Mouse (Mus musculus) limb, embryonic 11.5 days (tissue): ENCODE data around the gene Nt5dc1. TPM values are rescaled to one million over a fixed set of nuclear protein-coding genes. Genes with fewer than 3 reads are reported as not detected.

Source experiments
- ATAC-seq: fragments of 200-750 bp; cut with Nextera tagmentation; 2 replicates; pipeline ENCODE4 v1.8.0; 2017; ENCODE audit warnings: low read depth; ENCODE audit not compliant: insufficient number of reproducible peaks, low FRiP score, low TSS enrichment
- DNase-seq: peaks from one replicate; pipeline ENCODE4 v3.0.0-alpha.2; 2015; ENCODE audit warnings: low spot score
- H3K27ac ChIP-seq: fragments of 300-500 bp; sonication (generic); replicated peaks from 2 replicates; pipeline ENCODE4 v1.5.1; 2014; ENCODE audit warnings: low read depth, mild to moderate bottlenecking, low read length
- H3K27me3 ChIP-seq: fragments of 300-500 bp; sonication (generic); 2 replicates; pipeline ENCODE4 v1.6.1; 2014; ENCODE audit warnings: mild to moderate bottlenecking, low read length, mixed read lengths; ENCODE audit not compliant: control insufficient read depth, insufficient read depth
- H3K36me3 ChIP-seq: fragments of 300-500 bp; sonication (generic); 2 replicates; pipeline ENCODE4 v1.6.1; 2014; ENCODE audit warnings: mild to moderate bottlenecking, low read length, moderate library complexity, mixed read lengths; ENCODE audit not compliant: control insufficient read depth, insufficient read depth
- H3K4me1 ChIP-seq: fragments of 300-500 bp; sonication (generic); 2 replicates; pipeline ENCODE4 v1.6.1; 2014; ENCODE audit warnings: low read length, mixed read lengths; ENCODE audit not compliant: control insufficient read depth, insufficient read depth
- H3K4me2 ChIP-seq: fragments of 300-500 bp; sonication (generic); 2 replicates; pipeline ENCODE4 v1.6.1; 2014; ENCODE audit warnings: low read depth, mild to moderate bottlenecking, moderate library complexity; ENCODE audit not compliant: severe bottlenecking
- H3K4me3 ChIP-seq: fragments of 300-500 bp; sonication (generic); 2 replicates; pipeline ENCODE4 v1.5.1; 2014; ENCODE audit warnings: low read depth, low read length
- H3K9ac ChIP-seq: fragments of 300-500 bp; sonication (generic); 2 replicates; pipeline ENCODE4 v1.6.1; 2014; ENCODE audit warnings: mild to moderate bottlenecking, low read length
- H3K9me3 ChIP-seq: fragments of 300-500 bp; sonication (generic); 2 replicates; pipeline ENCODE4 v1.6.1; 2016; ENCODE audit warnings: low read length; ENCODE audit not compliant: control insufficient read depth
- WGBS: fragments of 180-500 bp; shearing (Covaris S2); extraction: QIAGEN DNeasy Blood & Tissue Kit; methylation state at CpG from one replicate; pipeline ENCODE4 v1.1.7; 2014; 5-methylcytosine and 5-hydroxymethylcytosine counted together
- polyA plus RNA-seq: library from polyadenylated mRNA; unstranded; fragments of >200 nt; fragmentation: Nextera tagmentation; extraction: Ambion mirVana; gene quantifications from 2 replicates; pipeline ENCODE4 v1.2.1, GENCODE M21; 2014

Gene Nt5dc1
- polyA plus RNA-seq, 1 experiment from 2014 or later, result 7.7 TPM

DNA sequence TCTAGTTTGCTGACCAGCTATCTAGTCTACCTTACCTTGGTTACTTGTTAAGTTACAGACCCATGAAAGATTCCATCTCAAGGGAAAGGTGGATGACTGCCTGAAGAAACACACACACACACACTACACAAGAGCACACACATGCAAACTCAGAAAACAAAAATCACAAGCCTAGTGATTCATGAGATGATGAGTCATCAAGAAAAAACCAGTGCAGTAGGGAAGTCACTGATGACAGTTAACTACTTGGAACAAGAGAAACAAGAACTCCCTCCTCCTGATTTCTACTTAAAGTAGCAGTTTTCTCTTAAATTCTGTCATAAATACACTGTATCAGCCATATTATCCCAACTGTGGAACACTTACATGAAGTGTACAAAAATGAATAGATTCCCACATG lies 111.3 kb downstream of the Nt5dc1 start:
- Histone ChIP-seq H3K4me2 (no peak overlapping the region), H3K4me1 (no peaks in the 10 kb centered on the region), H3K9me3 (no peaks in the 10 kb centered on the region), H3K27ac (no peak overlapping the region), H3K9ac (no peak overlapping the region), H3K36me3 (no peaks in the 10 kb centered on the region), H3K4me3 (no peak overlapping the region), H3K27me3 (no peaks in the 10 kb centered on the region)
- DNase-seq, result no peak
- no peak for ATAC-seq

DNA sequence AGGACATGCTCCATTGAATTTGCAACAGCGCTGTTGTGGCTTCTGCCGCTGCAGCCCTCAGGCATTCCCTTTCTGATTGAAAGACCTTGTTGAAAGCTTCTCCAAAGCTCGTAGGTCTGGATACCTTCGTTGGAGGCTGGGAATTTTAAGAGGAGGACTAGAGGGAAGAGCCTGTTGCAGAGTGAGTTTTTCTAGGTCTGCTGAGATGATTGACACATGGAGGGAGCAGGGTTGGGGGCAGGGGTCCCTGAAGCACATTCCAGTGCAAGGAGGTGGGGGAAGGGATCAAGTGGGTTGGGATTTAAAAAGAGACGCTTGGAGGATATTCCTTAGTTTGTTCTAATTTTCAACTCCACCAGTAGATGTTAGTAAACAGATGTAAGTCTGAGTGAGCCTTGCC lies 118.0 kb downstream of the Nt5dc1 start:
- H3K4me3 ChIP-seq, result 0 out of 2 replicates have a peak overlapping the region, but pooled peaks have one; percentile 8
- no peak overlapping the region for H3K27ac ChIP-seq
- no peaks in the 10 kb centered on the region for H3K9me3 ChIP-seq
- 47% methylated on average over 5 of the region's 5 CpGs for WGBS
- H3K36me3 ChIP-seq, result no peaks in the 10 kb centered on the region
- ATAC-seq (no peak), DNase-seq (no peak)
- H3K4me1 ChIP-seq, result peaks cover 11% of the 10 kb centered on the region; the same call in 1 of the 2 replicates
- H3K27me3 ChIP-seq, result no peaks in the 10 kb centered on the region
- H3K4me2 ChIP-seq, result peak overlapping the region; percentile 31
- H3K9ac ChIP-seq, result no peak overlapping the region

GRCm38 (mm10) chr10:34297980-34298753 lies 120.2 kb downstream of the Nt5dc1 start:
- Histone ChIP-seq H3K4me3 (peak overlapping the region; percentile 69), H3K4me2 (peak overlapping the region; percentile 69), H3K27ac (no peak overlapping the region), H3K4me1 (peaks cover 11% of the 10 kb centered on the region; the same call in 1 of the 2 replicates), H3K9ac (peak overlapping the region; percentile 70), H3K36me3 (no peaks in the 10 kb centered on the region), H3K9me3 (no peaks in the 10 kb centered on the region), H3K27me3 (no peaks in the 10 kb centered on the region)
- ATAC-seq, result no peak
- 43% methylated on average over 25 of the region's 25 CpGs for WGBS
- DNase-seq, result no peak

DNA sequence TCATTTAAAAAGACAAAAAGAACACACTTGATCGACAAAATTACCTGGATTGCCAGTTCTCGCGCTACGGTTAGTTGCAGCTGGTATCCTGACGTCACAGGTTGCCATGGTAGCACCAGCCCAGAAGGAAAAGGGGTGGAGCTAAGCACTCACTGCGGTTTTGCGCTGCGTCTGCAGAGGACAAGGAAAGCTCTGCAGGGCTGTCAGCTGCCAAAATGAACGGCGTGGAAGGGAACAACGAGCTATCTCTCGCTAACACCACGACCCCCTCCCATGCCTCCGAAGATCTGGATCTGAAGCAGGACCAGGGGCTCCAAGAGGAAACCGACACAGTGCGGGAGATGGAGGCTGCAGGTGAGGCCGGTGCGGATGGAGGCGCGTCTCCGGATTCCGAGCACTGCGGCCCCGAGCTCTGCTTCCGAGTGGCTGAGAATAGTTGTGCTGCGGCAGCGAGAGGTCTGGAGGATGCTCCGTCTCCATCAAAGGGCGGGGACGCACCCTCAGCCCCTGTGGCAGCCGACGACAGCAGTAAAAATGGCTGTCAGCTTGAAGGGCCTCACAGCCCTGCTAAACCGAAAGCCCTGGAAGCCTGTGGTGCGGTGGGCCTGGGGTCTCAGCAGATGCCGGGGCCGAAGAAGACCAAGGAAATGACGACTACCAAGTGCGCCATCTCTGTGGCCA lies 120.9 kb downstream of the Nt5dc1 start, which contains the start of gene Tspyl4:
Gene Tspyl4, plus strand, starts transcription at position 144 of the 681 bp plus-strand sequence.
- H3K4me2 ChIP-seq, result peak within 1 kb of the TSS; percentile 69
- no peak within 1 kb of the TSS for H3K27ac ChIP-seq
- peaks cover 11% of the 10 kb centered on the region; the same call in 1 of the 2 replicates for H3K4me1 ChIP-seq
- H3K9ac ChIP-seq, result peak within 1 kb of the TSS; percentile 70
- peak within 1 kb of the TSS; percentile 69 for H3K4me3 ChIP-seq
- no peaks in the 10 kb centered on the region for H3K9me3 ChIP-seq
- no peaks in the 10 kb centered on the region for H3K36me3 ChIP-seq
- ATAC-seq (peak; percentile 98), DNase-seq (peak; percentile 95)
- WGBS, result under 1% methylated on average over 38 of the region's 38 CpGs
- H3K27me3 ChIP-seq, result no peaks in the 10 kb centered on the region

- H3K4me3 ChIP-seq, result peak overlapping the region; percentile 69
- H3K27me3 ChIP-seq, result no peaks in the 10 kb centered on the region
- H3K9ac ChIP-seq, result peak overlapping the region; percentile 57
- H3K4me1 ChIP-seq, result peaks cover 11% of the 10 kb centered on the region; the same call in 1 of the 2 replicates
- ATAC-seq (peak; percentile 7; the same call in 1 of the 2 replicates), DNase-seq (no peak)
- 7% methylated on average over 13 of the region's 13 CpGs for WGBS
- peak overlapping the region; percentile 55 for H3K4me2 ChIP-seq
- no peaks in the 10 kb centered on the region for H3K9me3 ChIP-seq
- H3K27ac ChIP-seq, result no peak overlapping the region
- H3K36me3 ChIP-seq, result no peaks in the 10 kb centered on the region
Measured at GRCm38 (mm10) chr10:34296911-34297298, 121.4 kb downstream of the Nt5dc1 start.

DNA sequence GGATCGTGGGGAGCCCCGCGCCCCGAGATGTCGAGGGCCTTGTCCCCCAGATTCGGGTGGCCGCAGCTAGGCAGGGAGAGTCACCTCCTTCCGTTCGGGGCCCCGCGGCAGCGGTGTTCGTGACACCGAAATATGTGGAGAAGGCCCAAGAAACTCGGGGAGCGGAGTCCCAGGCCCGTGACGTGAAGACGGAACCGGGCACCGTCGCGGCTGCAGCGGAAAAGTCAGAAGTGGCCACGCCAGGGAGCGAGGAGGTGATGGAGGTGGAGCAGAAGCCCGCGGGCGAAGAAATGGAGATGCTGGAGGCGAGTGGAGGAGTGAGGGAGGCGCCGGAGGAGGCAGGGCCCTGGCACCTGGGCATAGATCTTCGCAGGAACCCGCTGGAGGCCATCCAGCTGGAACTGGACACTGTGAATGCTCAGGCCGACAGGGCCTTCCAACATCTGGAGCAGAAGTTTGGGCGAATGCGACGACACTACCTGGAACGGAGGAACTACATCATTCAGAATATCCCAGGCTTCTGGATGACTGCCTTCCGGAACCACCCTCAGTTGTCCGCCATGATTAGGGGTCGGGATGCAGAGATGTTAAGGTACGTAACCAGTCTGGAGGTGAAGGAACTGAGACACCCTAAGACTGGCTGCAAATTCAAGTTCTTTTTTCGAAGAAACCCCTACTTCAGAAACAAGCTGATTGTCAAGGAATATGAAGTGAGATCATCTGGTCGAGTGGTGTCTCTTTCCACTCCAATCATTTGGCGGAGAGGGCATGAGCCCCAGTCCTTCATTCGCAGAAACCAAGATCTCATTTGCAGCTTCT lies 135.7 kb downstream of the Nt5dc1 start:
- Histone ChIP-seq H3K4me1 (peaks cover 9% of the 10 kb centered on the region; the same call in 1 of the 2 replicates), H3K9ac (peak overlapping the region; percentile 92), H3K4me3 (peak overlapping the region; percentile 99), H3K36me3 (0 out of 2 replicates have a peak, but pooled peaks cover 4% of the 10 kb centered on the region), H3K27ac (0 out of 2 replicates have a peak overlapping the region, but pooled peaks have one; percentile 36), H3K4me2 (peak overlapping the region; percentile 57), H3K27me3 (no peaks in the 10 kb centered on the region), H3K9me3 (no peaks in the 10 kb centered on the region)
- ATAC-seq (peak; percentile 40), DNase-seq (no peak)
- WGBS, result 4% methylated on average over 47 of the region's 47 CpGs

DNA sequence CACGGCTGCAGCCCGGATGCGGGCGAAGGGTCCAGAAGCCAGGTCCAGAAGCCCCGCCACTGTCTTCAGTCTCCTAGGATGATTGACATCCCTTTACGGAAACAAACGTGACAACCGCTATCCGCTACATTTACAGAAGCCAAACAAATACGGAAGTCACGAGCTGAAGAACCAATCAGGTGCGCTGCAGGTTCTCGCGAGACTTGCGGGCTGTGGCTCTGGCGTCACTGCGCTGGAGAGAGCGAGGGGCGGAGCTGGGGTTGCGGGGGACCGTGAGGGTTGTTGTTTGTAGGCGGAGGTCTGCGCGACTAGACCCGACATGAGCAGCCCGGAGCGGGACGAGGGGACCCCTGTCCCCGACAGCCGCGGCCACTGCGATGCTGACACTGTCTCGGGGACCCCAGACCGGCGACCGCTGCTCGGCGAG lies 136.4 kb downstream of the Nt5dc1 start, which contains the start of gene Tspyl1:
Gene Tspyl1, plus strand, starts transcription at position 229 of the 427 bp plus-strand sequence.
- 0 out of 2 replicates have a peak within 1 kb of the TSS, but pooled peaks have one; percentile 36 for H3K27ac ChIP-seq
- peak within 1 kb of the TSS; percentile 99 for H3K4me3 ChIP-seq
- no peaks in the 10 kb centered on the region for H3K27me3 ChIP-seq
- DNase-seq, result peak; percentile 99
- H3K9ac ChIP-seq, result peak within 1 kb of the TSS; percentile 92
- no peaks in the 10 kb centered on the region for H3K36me3 ChIP-seq
- H3K9me3 ChIP-seq, result no peaks in the 10 kb centered on the region
- peaks cover 9% of the 10 kb centered on the region; the same call in 1 of the 2 replicates for H3K4me1 ChIP-seq
- WGBS, result under 1% methylated on average over 36 of the region's 38 CpGs
- peak; percentile 98 for ATAC-seq
- H3K4me2 ChIP-seq, result peak within 1 kb of the TSS; percentile 57
